Mouse (Mus musculus) heart, embryonic 15.5 days (tissue): ENCODE results near the gene Rabgap1l. TPM values are rescaled to one million over a fixed set of nuclear protein-coding genes. Genes with fewer than 3 reads are reported as not detected.

Experiments
- ATAC-seq: fragments of 200-750 bp; cut with Nextera tagmentation; replicated peaks from 2 replicates; pipeline ENCODE4 v1.8.0; 2017; ENCODE audit warnings: low read depth, moderate TSS enrichment; ENCODE audit not compliant: insufficient number of reproducible peaks, insufficient read depth, low FRiP score
- H3K27ac ChIP-seq: fragments of 300-500 bp; sonication (generic); 2 replicates; pipeline ENCODE4 v1.5.1; 2015; ENCODE audit warnings: mild to moderate bottlenecking, inconsistent platforms
- H3K27me3 ChIP-seq: fragments of 300-500 bp; sonication (generic); 2 replicates; pipeline ENCODE4 v1.6.1; 2015; ENCODE audit warnings: inconsistent platforms
- H3K36me3 ChIP-seq: fragments of 300-500 bp; sonication (generic); 2 replicates; pipeline ENCODE4 v1.6.1; 2015; ENCODE audit warnings: mild to moderate bottlenecking, inconsistent platforms
- H3K4me1 ChIP-seq: fragments of 300-500 bp; sonication (generic); replicated peaks from 2 replicates; pipeline ENCODE4 v1.6.1; 2015; ENCODE audit warnings: inconsistent platforms
- H3K4me2 ChIP-seq: fragments of 300-500 bp; sonication (generic); 2 replicates; pipeline ENCODE4 v1.6.1; 2015; ENCODE audit warnings: inconsistent platforms, mild to moderate bottlenecking, moderate library complexity
- H3K4me3 ChIP-seq: fragments of 300-500 bp; sonication (generic); 2 replicates; pipeline ENCODE4 v1.5.1; 2015; ENCODE audit warnings: mild to moderate bottlenecking, inconsistent platforms
- H3K9ac ChIP-seq: fragments of 300-500 bp; sonication (generic); 2 replicates; pipeline ENCODE4 v1.6.1; 2015; ENCODE audit warnings: mild to moderate bottlenecking, inconsistent platforms
- H3K9me3 ChIP-seq: fragments of 300-500 bp; sonication (generic); replicated peaks from 2 replicates; pipeline ENCODE4 v1.6.1; 2016; ENCODE audit warnings: inconsistent platforms
- WGBS: fragments of 180-500 bp; shearing (Covaris S2); methylation state at CpG from one replicate; pipeline ENCODE4 v1.1.7; 2015; ENCODE audit warnings: mixed read lengths; 5-methylcytosine and 5-hydroxymethylcytosine counted together
- polyA plus RNA-seq: library from polyadenylated mRNA; unstranded; fragments of >200 nt; fragmentation: Nextera tagmentation; extraction: Ambion mirVana; gene quantifications from 2 replicates; pipeline ENCODE4 v1.2.1, GENCODE M21; 2015

The Rabgap1l gene
- polyA plus RNA-seq, 1 experiment from 2014 or later = 79.1 TPM

DNA sequence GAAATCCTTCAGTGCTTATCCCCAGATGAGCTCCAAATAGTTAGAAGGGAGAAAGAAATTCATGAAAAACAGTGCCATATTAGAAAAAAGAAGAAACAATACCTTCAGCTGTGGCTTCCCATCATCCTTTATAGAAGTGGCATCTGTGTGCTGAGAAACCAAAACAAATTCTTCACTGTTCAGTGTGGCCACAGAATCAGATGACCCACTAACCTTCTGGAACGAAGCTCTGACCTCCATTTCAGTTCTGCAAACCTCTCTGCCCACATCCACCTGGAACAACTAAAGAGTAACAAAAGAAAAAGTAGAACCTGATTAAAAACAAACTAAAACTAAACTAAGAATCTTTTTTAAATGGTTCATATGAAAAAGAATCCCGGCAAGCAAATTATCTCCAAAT is 52.4 kb downstream of the Rabgap1l start:
- Histone ChIP-seq H3K9me3 (no peaks in the 10 kb centered on the region), H3K27ac (no peak overlapping the region), H3K36me3 (0 out of 2 replicates have a peak, but pooled peaks cover 5% of the 10 kb centered on the region), H3K4me3 (no peak overlapping the region), H3K9ac (no peak overlapping the region), H3K4me1 (peaks cover 8% of the 10 kb centered on the region; the same call in 1 of the 2 replicates), H3K27me3 (no peaks in the 10 kb centered on the region), H3K4me2 (no peak overlapping the region)
- ATAC-seq = no peak
- 59% methylated on average over 2 of the region's 2 CpGs for WGBS

DNA sequence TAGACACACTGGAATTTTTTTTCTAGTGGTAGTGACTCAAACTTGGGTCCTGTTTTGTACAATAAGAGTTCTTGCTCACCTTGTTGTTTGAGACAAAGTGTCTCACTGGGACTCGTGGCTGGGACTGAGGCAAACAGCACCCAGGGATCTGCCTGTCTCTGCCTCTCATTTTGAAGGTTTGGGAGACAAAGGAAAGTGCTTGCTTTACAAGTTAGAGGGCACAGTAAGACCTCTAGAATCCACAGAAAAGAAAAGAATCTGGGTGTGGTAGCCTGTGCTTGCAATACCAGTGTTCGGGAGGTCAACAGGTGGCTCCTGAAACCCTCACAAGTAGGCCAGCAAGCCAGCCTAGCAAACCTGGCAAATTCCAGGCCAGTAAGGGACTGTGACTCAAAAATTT is 58.3 kb downstream of the Rabgap1l start:
- Histone ChIP-seq H3K27ac (no peak overlapping the region), H3K4me1 (no peaks in the 10 kb centered on the region), H3K27me3 (no peaks in the 10 kb centered on the region), H3K4me2 (no peak overlapping the region), H3K36me3 (peaks cover 24% of the 10 kb centered on the region), H3K9ac (no peak overlapping the region), H3K9me3 (no peaks in the 10 kb centered on the region), H3K4me3 (no peak overlapping the region)
- WGBS = 77% methylated on average over 2 of the region's 2 CpGs
- no peak for ATAC-seq

GRCm38 (mm10) chr1:160729944-160730343 is 63.1 kb downstream of the Rabgap1l start:
- Histone ChIP-seq H3K36me3 (peaks cover 20% of the 10 kb centered on the region; the same call in 1 of the 2 replicates), H3K4me2 (no peak overlapping the region), H3K9ac (no peak overlapping the region), H3K27me3 (no peaks in the 10 kb centered on the region), H3K4me3 (no peak overlapping the region), H3K4me1 (no peaks in the 10 kb centered on the region), H3K27ac (no peak overlapping the region), H3K9me3 (no peaks in the 10 kb centered on the region)
- 67% methylated on average over 4 of the region's 4 CpGs for WGBS
- no peak for ATAC-seq

- Histone ChIP-seq H3K4me2 (no peak overlapping the region), H3K27me3 (no peaks in the 10 kb centered on the region), H3K27ac (no peak overlapping the region), H3K4me3 (no peak overlapping the region), H3K36me3 (peaks cover 15% of the 10 kb centered on the region; the same call in 1 of the 2 replicates), H3K4me1 (peaks cover 15% of the 10 kb centered on the region), H3K9me3 (no peaks in the 10 kb centered on the region), H3K9ac (no peak overlapping the region)
- ATAC-seq = no peak
- 16% methylated on average over 3 of the region's 3 CpGs for WGBS
Measured at GRCm38 (mm10) chr1:160717742-160718141, 75.3 kb downstream of the Rabgap1l start.

- Histone ChIP-seq H3K27ac (0 out of 2 replicates have a peak overlapping the region, but pooled peaks have one; percentile 74), H3K27me3 (no peaks in the 10 kb centered on the region), H3K9ac (no peak overlapping the region), H3K9me3 (no peaks in the 10 kb centered on the region), H3K4me3 (no peak overlapping the region), H3K4me2 (no peak overlapping the region), H3K36me3 (no peaks in the 10 kb centered on the region), H3K4me1 (peaks cover 15% of the 10 kb centered on the region)
- no peak for ATAC-seq
Measured at GRCm38 (mm10) chr1:160714685-160715084, 78.3 kb downstream of the Rabgap1l start.

GRCm38 (mm10) chr1:160713887-160714286 is 79.1 kb downstream of the Rabgap1l start:
- Histone ChIP-seq H3K27ac (peak overlapping the region; percentile 74), H3K4me3 (no peak overlapping the region)
- 22% methylated on average over 4 of the region's 4 CpGs for WGBS

DNA sequence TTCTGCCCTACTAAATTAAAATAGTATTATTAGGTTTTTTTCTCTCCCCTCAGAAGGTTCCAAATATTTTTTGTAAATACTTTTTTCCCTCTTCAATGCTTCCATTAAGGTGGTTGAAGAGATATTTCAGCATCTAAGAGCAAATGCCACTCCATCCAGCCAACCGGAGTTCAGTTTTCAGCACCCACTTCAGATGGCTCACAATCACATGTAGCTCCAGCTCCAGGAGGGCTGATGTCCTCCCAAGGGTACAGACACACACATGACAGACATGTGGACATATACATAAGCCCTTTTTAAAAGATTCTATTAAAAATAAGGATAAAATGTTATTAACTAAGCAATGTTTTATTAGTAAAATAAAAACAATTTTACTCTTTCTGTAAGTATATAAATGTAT is 79.6 kb downstream of the Rabgap1l start:
- H3K9ac ChIP-seq = no peak overlapping the region
- 0 out of 2 replicates have a peak overlapping the region, but pooled peaks have one; percentile 15 for H3K4me2 ChIP-seq
- no peak for ATAC-seq
- H3K4me1 ChIP-seq = peaks cover 15% of the 10 kb centered on the region
- no peaks in the 10 kb centered on the region for H3K9me3 ChIP-seq
- no peaks in the 10 kb centered on the region for H3K27me3 ChIP-seq
- H3K36me3 ChIP-seq = no peaks in the 10 kb centered on the region
- H3K27ac ChIP-seq = peak overlapping the region; percentile 74
- 38% methylated on average over 1 of the region's 1 CpGs for WGBS
- H3K4me3 ChIP-seq = no peak overlapping the region

More at GRCm38 (mm10) chr1:160713887-160714286, 79.1 kb downstream of the Rabgap1l start:
- no peaks in the 10 kb centered on the region for H3K9me3 ChIP-seq
- peak overlapping the region; percentile 15; the same call in 1 of the 2 replicates for H3K4me2 ChIP-seq
- H3K27me3 ChIP-seq = no peaks in the 10 kb centered on the region
- H3K36me3 ChIP-seq = no peaks in the 10 kb centered on the region
- no peak for ATAC-seq
- H3K4me1 ChIP-seq = peaks cover 15% of the 10 kb centered on the region
- no peak overlapping the region for H3K9ac ChIP-seq

DNA sequence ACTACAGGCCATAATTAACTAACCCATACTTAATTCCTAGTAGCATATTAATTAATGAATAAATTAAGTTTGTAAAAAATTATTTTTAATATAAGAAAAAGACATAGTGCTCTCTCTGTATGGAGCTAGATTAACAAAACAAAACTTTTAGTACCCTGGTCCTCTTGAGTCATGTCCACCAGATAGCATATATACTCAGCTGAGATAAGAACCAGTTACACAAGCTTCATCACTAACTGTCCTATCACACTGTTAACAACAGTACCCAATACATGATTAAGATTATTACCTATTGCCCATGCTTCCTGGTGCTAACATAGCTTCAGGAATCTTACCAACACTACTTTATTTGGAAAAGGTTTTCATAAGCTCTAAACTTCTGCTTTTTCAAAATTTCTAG is 82.5 kb downstream of the Rabgap1l start:
- Histone ChIP-seq H3K4me3 (no peak overlapping the region), H3K9ac (no peak overlapping the region), H3K27ac (no peak overlapping the region), H3K9me3 (no peaks in the 10 kb centered on the region), H3K4me1 (peaks cover 15% of the 10 kb centered on the region), H3K4me2 (no peak overlapping the region), H3K27me3 (no peaks in the 10 kb centered on the region), H3K36me3 (no peaks in the 10 kb centered on the region)
- no peak for ATAC-seq

GRCm38 (mm10) chr1:160704596-160704995 is 88.4 kb downstream of the Rabgap1l start:
- Histone ChIP-seq H3K36me3 (peaks cover 7% of the 10 kb centered on the region), H3K4me1 (no peaks in the 10 kb centered on the region), H3K27me3 (no peaks in the 10 kb centered on the region), H3K4me2 (no peak overlapping the region), H3K9me3 (no peaks in the 10 kb centered on the region), H3K27ac (no peak overlapping the region), H3K9ac (no peak overlapping the region), H3K4me3 (no peak overlapping the region)
- ATAC-seq = no peak
- 85% methylated on average over 2 of the region's 2 CpGs for WGBS

- no peak overlapping the region for H3K27ac ChIP-seq
- H3K27me3 ChIP-seq = no peaks in the 10 kb centered on the region
- no peak overlapping the region for H3K9ac ChIP-seq
- no peaks in the 10 kb centered on the region for H3K9me3 ChIP-seq
- ATAC-seq = no peak
- no peaks in the 10 kb centered on the region for H3K4me1 ChIP-seq
- 98% methylated on average over 6 of the region's 6 CpGs for WGBS
- no peak overlapping the region for H3K4me2 ChIP-seq
- peaks cover 7% of the 10 kb centered on the region for H3K36me3 ChIP-seq
- H3K4me3 ChIP-seq = no peak overlapping the region
Measured at GRCm38 (mm10) chr1:160703813-160704212, 89.2 kb downstream of the Rabgap1l start.

GRCm38 (mm10) chr1:160693094-160693447 is 99.9 kb downstream of the Rabgap1l start:
- no peaks in the 10 kb centered on the region for H3K27me3 ChIP-seq
- H3K27ac ChIP-seq = peak overlapping the region; percentile 71
- peaks cover 6% of the 10 kb centered on the region; the same call in 1 of the 2 replicates for H3K4me1 ChIP-seq
- no peaks in the 10 kb centered on the region for H3K9me3 ChIP-seq
- H3K4me3 ChIP-seq = no peak overlapping the region
- ATAC-seq = peak; percentile 97
- H3K9ac ChIP-seq = no peak overlapping the region
- H3K4me2 ChIP-seq = no peak overlapping the region
- 13% methylated on average over 1 of the region's 1 CpGs for WGBS
- H3K36me3 ChIP-seq = no peaks in the 10 kb centered on the region

GRCm38 (mm10) chr1:160692224-160693093 is 100.6 kb downstream of the Rabgap1l start:
- Histone ChIP-seq H3K27me3 (no peaks in the 10 kb centered on the region), H3K4me1 (peaks cover 6% of the 10 kb centered on the region; the same call in 1 of the 2 replicates), H3K4me3 (no peak overlapping the region), H3K27ac (peak overlapping the region; percentile 71), H3K4me2 (no peak overlapping the region), H3K9ac (no peak overlapping the region), H3K36me3 (no peaks in the 10 kb centered on the region), H3K9me3 (no peaks in the 10 kb centered on the region)
- WGBS = 67% methylated on average over 6 of the region's 6 CpGs
- ATAC-seq = no peak; the same call in 1 of the 2 replicates
